Mouse (Mus musculus) MEL (cell line): ENCODE results near the gene Yeats2. TPM values are rescaled to one million over a fixed set of nuclear protein-coding genes. Genes with fewer than 3 reads are reported as not detected.

Experiments
- DNase-seq: peaks from one replicate; pipeline ENCODE4 v3.0.0; 2011; ENCODE audit warnings: low read depth, low spot score
- H3K27ac ChIP-seq: 2 replicates; pipeline ENCODE4 v1.5.1; 2012; ENCODE audit warnings: low read depth, mild to moderate bottlenecking, control low read depth, low read length, moderate library complexity; ENCODE audit not compliant: control insufficient read depth
- H3K27me3 ChIP-seq, 2 experiments: fragments of 150-350 bp in 1 of 2; sonication (generic) in 1 of 2; 2 replicates each; pipeline ENCODE4 v1.6.1; 2012; ENCODE audit warnings: low read length in 2 of 2, mild to moderate bottlenecking in 2 of 2, improper control_type of control experiment in 1 of 2, moderate library complexity in 1 of 2; ENCODE audit not compliant: insufficient read depth in 2 of 2, control insufficient read depth in 1 of 2
- H3K36me3 ChIP-seq, 2 experiments: 2 replicates each; pipeline ENCODE4 v1.6.1; 2012 to 2014; ENCODE audit warnings: low read length in 2 of 2, improper control_type of control experiment in 1 of 2, inconsistent platforms in 1 of 2, mild to moderate bottlenecking in 1 of 2; ENCODE audit not compliant: insufficient read depth in 2 of 2, control insufficient read depth in 1 of 2
- H3K4me1 ChIP-seq, 2 experiments: fragments of 150-350 bp in 1 of 2; sonication (generic) in 1 of 2; 2 replicates each; pipeline ENCODE4 v1.6.1; 2012; ENCODE audit warnings: low read length in 2 of 2, improper control_type of control experiment in 1 of 2, mild to moderate bottlenecking in 1 of 2; ENCODE audit not compliant: insufficient read depth in 2 of 2, control insufficient read depth in 1 of 2
- H3K4me3 ChIP-seq, 2 experiments: fragments of 150-350 bp in 1 of 2; sonication (generic) in 1 of 2; 2 replicates each; pipeline ENCODE4 v1.5.1; 2012; ENCODE audit warnings: low read depth in 2 of 2, low read length in 2 of 2, mild to moderate bottlenecking in 2 of 2, moderate library complexity in 2 of 2, control low read depth in 1 of 2, improper control_type of control experiment in 1 of 2; ENCODE audit not compliant: control insufficient read depth in 1 of 2, insufficient read depth in 1 of 2
- H3K79me2 ChIP-seq: 2 replicates; pipeline ENCODE4 v1.6.1; 2012; ENCODE audit warnings: mild to moderate bottlenecking, low read length, moderate library complexity; ENCODE audit not compliant: control insufficient read depth, poor library complexity, insufficient read depth
- H3K9ac ChIP-seq: 2 replicates; pipeline ENCODE4 v1.6.1; 2012; ENCODE audit warnings: low read depth, mild to moderate bottlenecking, control low read depth, low read length, moderate library complexity; ENCODE audit not compliant: control insufficient read depth, poor library complexity, severe bottlenecking
- H3K9me3 ChIP-seq: fragments of 150-350 bp; sonication (generic); replicated peaks from 2 replicates; pipeline ENCODE4 v1.6.1; 2012; ENCODE audit warnings: mild to moderate bottlenecking, low read length, improper control_type of control experiment, moderate library complexity; ENCODE audit not compliant: insufficient read depth
- CHD2 ChIP-seq: IDR thresholded peaks from 2 replicates; pipeline ENCODE4 v1.6.1; 2011; ENCODE audit warnings: low read length, improper control_type of control experiment
- CTCF ChIP-seq, 3 experiments: IDR thresholded peaks in 2 of 3; conservative IDR thresholded peaks in 1 of 3; 2 replicates each; pipeline ENCODE4 v1.5.1; 2011 to 2012; ENCODE audit warnings: low read length in 3 of 3, low read depth in 2 of 3, mild to moderate bottlenecking in 2 of 3, improper control_type of control experiment in 1 of 3, inconsistent platforms in 1 of 3, mixed read lengths in 1 of 3, moderate library complexity in 1 of 3; ENCODE audit not compliant: control insufficient read depth in 1 of 3, insufficient read depth in 1 of 3, poor library complexity in 1 of 3, severe bottlenecking in 1 of 3
- ETS1 ChIP-seq: IDR thresholded peaks from 2 replicates; pipeline ENCODE4 v1.6.1; 2012; ENCODE audit warnings: low read depth, mild to moderate bottlenecking, inconsistent platforms, low read length, improper control_type of control experiment, moderate library complexity
- GABPA ChIP-seq: IDR thresholded peaks from 2 replicates; pipeline ENCODE4 v1.6.1; 2012; ENCODE audit warnings: low read depth, mild to moderate bottlenecking, inconsistent platforms, low read length, improper control_type of control experiment, moderate library complexity
- JUND ChIP-seq: IDR thresholded peaks from 2 replicates; pipeline ENCODE4 v1.6.1; 2011; ENCODE audit warnings: low read depth, mild to moderate bottlenecking, improper control_type of control experiment, low read length
- MAFK ChIP-seq: IDR thresholded peaks from 2 replicates; pipeline ENCODE4 v1.6.1; 2011; ENCODE audit warnings: low read depth, mild to moderate bottlenecking, low read length, improper control_type of control experiment, borderline replicate concordance
- MAX ChIP-seq: IDR thresholded peaks from 2 replicates; pipeline ENCODE4 v1.6.1; 2011; ENCODE audit warnings: low read length, improper control_type of control experiment
- MEF2A ChIP-seq: IDR thresholded peaks from 2 replicates; pipeline ENCODE4 v1.6.1; 2014; ENCODE audit warnings: low read depth, mild to moderate bottlenecking, inconsistent platforms, low read length, improper control_type of control experiment; ENCODE audit not compliant: poor library complexity, insufficient replicate concordance, severe bottlenecking; ENCODE audit errors: extremely low read depth
- MYB ChIP-seq: IDR thresholded peaks from 2 replicates; pipeline ENCODE4 v1.6.1; 2011; ENCODE audit warnings: mild to moderate bottlenecking, low read depth, low read length, improper control_type of control experiment
- MYC ChIP-seq: IDR thresholded peaks from 2 replicates; pipeline ENCODE4 v1.6.1; 2011; ENCODE audit warnings: low read depth, mild to moderate bottlenecking, low read length, improper control_type of control experiment, moderate library complexity
- NELFE ChIP-seq: IDR thresholded peaks from 2 replicates; pipeline ENCODE4 v1.6.1; 2011; ENCODE audit warnings: low read depth, low read length, improper control_type of control experiment
- POLR2A ChIP-seq, 2 experiments: IDR thresholded peaks; 2 replicates each; pipeline ENCODE4 v1.6.1; 2011 to 2012; ENCODE audit warnings: low read length in 2 of 2, mild to moderate bottlenecking in 2 of 2, control low read depth in 1 of 2, improper control_type of control experiment in 1 of 2, low read depth in 1 of 2, moderate library complexity in 1 of 2; ENCODE audit not compliant: control insufficient read depth in 1 of 2, insufficient read depth in 1 of 2, poor library complexity in 1 of 2
- POLR2AphosphoS5 ChIP-seq: IDR thresholded peaks from 2 replicates; pipeline ENCODE4 v1.6.1; 2012; ENCODE audit warnings: low read depth, borderline replicate concordance, mild to moderate bottlenecking, inconsistent platforms, low read length, moderate library complexity, mixed read lengths
- RAD21 ChIP-seq: IDR thresholded peaks from 2 replicates; pipeline ENCODE4 v1.6.1; 2011; ENCODE audit warnings: mild to moderate bottlenecking, low read depth, low read length, improper control_type of control experiment
- RCOR1 ChIP-seq: IDR thresholded peaks from 2 replicates; pipeline ENCODE4 v1.6.1; 2012; ENCODE audit warnings: low read depth, mild to moderate bottlenecking, inconsistent platforms, low read length, improper control_type of control experiment
- SMC3 ChIP-seq: IDR thresholded peaks from 2 replicates; pipeline ENCODE4 v1.6.1; 2011; ENCODE audit warnings: low read depth, low read length, improper control_type of control experiment
- TAL1 ChIP-seq: IDR thresholded peaks from 2 replicates; pipeline ENCODE4 v1.6.1; 2012; ENCODE audit warnings: mild to moderate bottlenecking, inconsistent platforms, low read length, moderate library complexity, mixed read lengths
- TBP ChIP-seq: IDR thresholded peaks from 2 replicates; pipeline ENCODE4 v1.8.0; 2011; ENCODE audit warnings: low read depth, low read length, improper control_type of control experiment
- TCF12 ChIP-seq: IDR thresholded peaks from 2 replicates; pipeline ENCODE4 v1.6.1; 2014; ENCODE audit warnings: low read depth, mild to moderate bottlenecking, inconsistent platforms, low read length, improper control_type of control experiment, moderate library complexity
- UBTF ChIP-seq: IDR thresholded peaks from 2 replicates; pipeline ENCODE4 v1.6.1; 2012; ENCODE audit warnings: low read depth, mild to moderate bottlenecking, inconsistent platforms, low read length, improper control_type of control experiment, moderate library complexity, borderline replicate concordance; ENCODE audit not compliant: insufficient read depth
- USF1 ChIP-seq: IDR thresholded peaks from 2 replicates; pipeline ENCODE4 v1.6.1; 2014; ENCODE audit warnings: low read depth, mild to moderate bottlenecking, inconsistent platforms, low read length, improper control_type of control experiment, moderate library complexity
- ZMIZ1 ChIP-seq: IDR thresholded peaks from 2 replicates; pipeline ENCODE4 v1.6.1; 2012; ENCODE audit warnings: low read depth, mild to moderate bottlenecking, inconsistent platforms, low read length, improper control_type of control experiment, moderate library complexity
- ZNF384 ChIP-seq: IDR thresholded peaks from 2 replicates; pipeline ENCODE4 v1.6.1; 2012; ENCODE audit warnings: low read depth, mild to moderate bottlenecking, inconsistent platforms, low read length, improper control_type of control experiment
- polyA plus RNA-seq, 2 experiments: library from polyadenylated mRNA; stranded (reverse) in 1 of 2; unstranded in 1 of 2; fragments of >175 nt in 1 of 2; fragments of >200 nt in 1 of 2; gene quantifications; 2 replicates each; pipeline versions ENCODE4 v1.2.1 to v1.2.4; 2012; ENCODE audit warnings: low replicate concordance in 2 of 2, low read depth in 1 of 2; ENCODE audit not compliant: insufficient read length in 2 of 2, insufficient read depth in 1 of 2, missing spikeins in 1 of 2
- total RNA-seq: library from RNA; depleted of rRNA; stranded (reverse); fragments of 300-350 nt; gene quantifications from 2 replicates; pipeline ENCODE4 v1.2.3, GENCODE M21; 2012

Gene Yeats2
- total and polyA plus RNA-seq, 3 experiments, result 12.7 to 23.2 TPM; not detected in 1

DNA sequence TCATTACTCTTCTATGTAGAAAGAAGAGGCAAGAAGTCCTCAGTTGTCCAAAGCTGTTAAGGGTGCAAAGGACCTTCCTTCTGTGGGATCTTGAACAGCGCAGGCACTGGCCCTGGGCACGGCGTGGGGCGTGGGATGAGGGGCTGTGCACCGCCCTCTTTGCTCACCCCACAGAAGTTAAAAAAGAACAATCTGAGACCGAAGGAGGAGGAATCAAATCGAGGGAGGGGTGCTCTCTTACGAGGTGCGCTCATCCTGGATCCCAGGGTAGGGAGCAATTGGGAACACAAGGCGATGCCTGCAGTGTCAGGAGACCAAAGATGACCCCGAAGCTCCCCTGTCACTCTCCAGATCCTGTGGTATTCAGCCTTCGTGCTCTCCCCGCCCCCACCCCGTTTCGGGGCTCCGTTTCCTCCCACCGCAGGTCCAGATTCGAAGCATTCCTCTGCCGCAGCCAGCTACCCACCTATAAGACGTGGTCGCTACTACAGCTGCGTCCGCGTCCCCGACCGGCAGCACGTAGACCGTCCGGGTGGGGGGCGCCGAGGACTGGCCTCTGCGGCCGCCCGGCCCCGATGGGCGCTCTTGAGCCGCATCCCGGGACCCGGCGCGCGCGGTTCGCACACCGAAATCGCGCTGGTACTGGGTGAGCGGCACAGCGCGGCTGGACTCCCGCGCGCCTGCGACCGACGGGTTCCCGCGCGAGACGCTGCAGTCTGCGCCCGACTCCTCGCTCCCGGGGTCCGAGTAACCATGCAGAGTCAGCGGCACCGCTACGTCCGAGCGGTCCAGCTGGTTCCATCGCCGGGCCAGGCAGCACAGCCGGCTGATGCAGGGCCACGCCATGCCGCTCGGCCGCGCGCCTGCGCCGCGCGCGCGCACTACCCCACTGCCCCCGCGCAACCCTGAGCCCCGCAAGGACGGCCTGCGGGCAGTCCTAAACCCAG lies 99.9 kb downstream of the Yeats2 start, which contains the start of gene Map6d1:
TSS of gene Map6d1 (minus strand) at position 891 of the 947 bp plus-strand sequence.
- H3K4me3 ChIP-seq, result no peak within 1 kb of the TSS
- H3K36me3 ChIP-seq, result no peaks in the 10 kb centered on the region
- TF ChIP-seq MYB, result no peak
- TF ChIP-seq ZMIZ1, result no peak
- TF ChIP-seq MAX, result no peak
- TF ChIP-seq USF1, result no peak
- TF ChIP-seq TBP, result no peak
- TF ChIP-seq ZNF384, result no peak
- no peak for TF ChIP-seq TCF12
- no peak for TF ChIP-seq POLR2A (IDR thresholded peaks at IDR 0.05; ENCODE audit: control insufficient read depth in 1 of 2, insufficient read depth in 1 of 2, low read depth in 1 of 2, low read length in 2 of 2, poor library complexity in 1 of 2)
- no peak for TF ChIP-seq CHD2
- no peak for TF ChIP-seq MAFK
- TF ChIP-seq TAL1, result no peak
- no peak for TF ChIP-seq POLR2AphosphoS5
- no peak for TF ChIP-seq NELFE
- no peak for TF ChIP-seq ETS1
- TF ChIP-seq UBTF, result no peak
- TF ChIP-seq RAD21, result no peak
- H3K27me3 ChIP-seq, result no peaks in the 10 kb centered on the region; a peak in 1 of 4 replicates
- H3K79me2 ChIP-seq, result no peaks in the 10 kb centered on the region
- DNase-seq, result no peak
- no peak within 1 kb of the TSS for H3K9ac ChIP-seq
- H3K4me1 ChIP-seq, result no peaks in the 10 kb centered on the region
- H3K9me3 ChIP-seq, result no peaks in the 10 kb centered on the region
- no peak within 1 kb of the TSS for H3K27ac ChIP-seq

DNA sequence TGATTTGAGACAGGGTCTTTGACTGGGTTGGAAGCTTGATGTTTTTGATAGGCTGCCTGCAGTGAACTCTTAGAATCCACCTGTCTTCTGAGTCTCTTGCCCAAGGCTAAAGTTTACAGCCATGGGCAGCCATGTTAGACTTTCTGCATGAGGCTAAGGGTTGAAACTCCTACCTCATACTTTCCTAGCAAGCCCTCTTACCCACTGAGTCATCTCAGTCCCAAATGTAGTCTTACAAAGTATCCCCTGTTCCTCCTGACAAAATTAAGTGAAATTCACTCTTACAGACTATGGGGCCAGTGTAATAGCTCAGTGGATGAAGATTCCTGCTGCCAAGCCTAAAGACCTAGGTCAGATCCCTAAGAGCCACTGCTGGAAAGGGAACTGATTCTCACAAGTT lies 106.2 kb downstream of the Yeats2 start:
- TF ChIP-seq MEF2A (no peak), MYC (no peak), CTCF (IDR thresholded peaks at IDR 0.05 in 2 of 3, conservative IDR thresholded peaks at IDR 0.05 in 1 of 3; ENCODE audit: control insufficient read depth in 1 of 3, insufficient read depth in 1 of 3, low read depth in 2 of 3, low read length in 3 of 3, poor library complexity in 1 of 3, severe bottlenecking in 1 of 3) (no peak), POLR2A (IDR thresholded peaks at IDR 0.05; ENCODE audit: control insufficient read depth in 1 of 2, insufficient read depth in 1 of 2, low read depth in 1 of 2, low read length in 2 of 2, poor library complexity in 1 of 2) (no peak), RCOR1 (no peak), MAX (no peak), USF1 (no peak), SMC3 (no peak), JUND (no peak), GABPA (no peak)
- no peak for DNase-seq
- Histone ChIP-seq H3K4me1 (no peaks in the 10 kb centered on the region), H3K36me3 (no peaks in the 10 kb centered on the region), H3K27me3 (no peaks in the 10 kb centered on the region; a peak in 1 of 4 replicates), H3K27ac (no peak overlapping the region), H3K79me2 (no peaks in the 10 kb centered on the region), H3K9ac (no peak overlapping the region), H3K9me3 (no peaks in the 10 kb centered on the region), H3K4me3 (no peak overlapping the region)
